Mouse (Mus musculus) kidney, adult 2 months (tissue): Measurements from ENCODE around the gene Galc.

ENCODE experiments used
- CTCF ChIP-seq: fragments of 200-500 bp; conservative IDR thresholded peaks from 2 replicates; pipeline ENCODE4 v1.5.1; 2011; ENCODE audit warnings: low read depth, mild to moderate bottlenecking, control low read depth, low read length, moderate library complexity, mixed read lengths; ENCODE audit not compliant: insufficient read depth, insufficient read length
- POLR2A ChIP-seq: fragments of 200-500 bp; IDR thresholded peaks from one replicate; pipeline ENCODE4 v1.6.1; 2011; ENCODE audit warnings: low read depth, low read length, control low read depth

DNA sequence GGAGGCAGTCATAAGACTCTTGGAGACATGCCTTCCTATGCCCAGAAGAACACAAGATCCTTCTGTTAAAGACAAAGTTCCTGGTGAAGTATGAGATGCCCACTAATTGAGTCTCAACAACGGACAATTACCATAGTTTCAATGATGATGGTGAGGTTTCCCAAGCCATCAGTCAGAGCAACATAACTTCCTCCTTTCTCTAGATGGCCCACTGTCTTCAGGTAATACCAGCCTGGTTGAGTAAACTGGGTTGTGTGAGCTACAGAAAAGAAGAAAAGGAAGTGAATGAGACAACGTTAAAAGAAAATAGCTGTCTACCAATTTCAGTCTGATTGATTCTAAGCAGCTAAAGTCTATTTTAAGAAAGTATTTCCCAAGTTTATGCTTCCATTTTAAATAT lies 32.2 kb downstream of the Galc start:
- TF ChIP-seq POLR2A (no peak), CTCF (no peak)
